ENCODE assay signal across 10 mouse cellular contexts in genomic region chr9:46191644-46192043, GRCm38 (mm10). TPM values are rescaled to one million over a fixed set of nuclear protein-coding genes. Genes with fewer than 3 reads are reported as not detected.
DNase-seq lines count a peak whose midpoint lies in the region; ATAC-seq and TF ChIP-seq lines count a peak whose summit lies in the region.
"Had no signal": no experiment of that assay in that cellular context is flagged by ENCODE, and none has a peak within 500 bp of the region (broad histone marks: within the 10 kb centered on the region; RNA-seq: fewer than 3 reads in every experiment).

No protein-coding gene starts in this region.

- no peaks in the 10 kb centered on the region for H3K27me3 ChIP-seq in kidney, postnatal 0 days (ENCODE audit: insufficient read depth, low read length)
- no peaks in the 10 kb centered on the region for H3K27me3 ChIP-seq in embryonic facial prominence, embryonic 14.5 days (replicated peaks; ENCODE audit: control insufficient read depth, insufficient read depth, low read length)
- H3K27me3 ChIP-seq: heart, embryonic 15.5 days; limb, embryonic 13.5 days had no signal

- H3K4me3 ChIP-seq in kidney, postnatal 0 days (replicated peaks; ENCODE audit: low read depth, low read length): no peak overlapping the region
- H3K4me3 ChIP-seq in embryonic facial prominence, embryonic 14.5 days (ENCODE audit: low read depth, low read length): no peak overlapping the region
- H3K4me3 ChIP-seq: heart, embryonic 15.5 days; limb, embryonic 13.5 days had no signal

- H3K27ac ChIP-seq in kidney, postnatal 0 days: no peak overlapping the region
- peak overlapping the region; percentile 50; the same call in 1 of the 2 replicates for H3K27ac ChIP-seq in embryonic facial prominence, embryonic 14.5 days (replicated peaks; ENCODE audit: low read depth, low read length)
- H3K27ac ChIP-seq: limb, embryonic 13.5 days had no signal

- DNase-seq in kidney, postnatal 0 days (ENCODE audit: low spot score): peak; percentile 94
- no peak for DNase-seq in kidney, adult 18-20 months
- peak; percentile 17 to 21 for DNase-seq in B cell, adult 2 months
- peak; percentile 29 to 50 for DNase-seq in CD8-positive naive resting alpha-beta T cell, adult 2 months (ENCODE audit: low read depth in 2 of 2, low spot score in 2 of 2)
- DNase-seq in embryonic facial prominence, embryonic 14.5 days (ENCODE audit: low spot score): peak; percentile 90
- no peak for DNase-seq in right cerebral cortex, postnatal 10 days (ENCODE audit: low spot score in 2 of 2)
- no peak for DNase-seq in ovary, adult 18-20 months (ENCODE audit: low spot score)
- DNase-seq: right cerebral cortex, adult 18-20 months had no signal

- H3K36me3 ChIP-seq in kidney, postnatal 0 days (ENCODE audit: insufficient read depth, low read length): peaks cover 23% of the 10 kb centered on the region
- H3K36me3 ChIP-seq in embryonic facial prominence, embryonic 14.5 days (ENCODE audit: control insufficient read depth, insufficient read depth, low read length): peaks cover 19% of the 10 kb centered on the region

- no peaks in the 10 kb centered on the region for H3K9me3 ChIP-seq in kidney, postnatal 0 days (replicated peaks; ENCODE audit: low read length)
- no peaks in the 10 kb centered on the region for H3K9me3 ChIP-seq in embryonic facial prominence, embryonic 14.5 days (ENCODE audit: control insufficient read depth, low read length)
- H3K9me3 ChIP-seq: heart, embryonic 15.5 days; limb, embryonic 13.5 days had no signal

- TF ChIP-seq CTCF in kidney, postnatal 0 days (IDR thresholded peaks at IDR 0.05; ENCODE audit: low read depth): peak; percentile 90

- WGBS in kidney, postnatal 0 days: 19% methylated on average over 1 of the region's 1 CpGs
- 13% methylated on average over 1 of the region's 1 CpGs for WGBS in embryonic facial prominence, embryonic 14.5 days

- no peaks in the 10 kb centered on the region; the same call in 1 of the 2 replicates for H3K4me1 ChIP-seq in kidney, postnatal 0 days (replicated peaks; ENCODE audit: insufficient read depth, low read length)
- no peaks in the 10 kb centered on the region; the same call in 1 of the 2 replicates for H3K4me1 ChIP-seq in embryonic facial prominence, embryonic 14.5 days (ENCODE audit: control insufficient read depth, insufficient read depth, low read length)

- no peak for ATAC-seq in kidney, postnatal 0 days (replicated peaks; ENCODE audit: low FRiP score, low read depth)
- no peak for ATAC-seq in embryonic facial prominence, embryonic 14.5 days (ENCODE audit: low read depth)

- no peak overlapping the region for H3K4me2 ChIP-seq in kidney, postnatal 0 days (ENCODE audit: low read length)
- no peak overlapping the region for H3K4me2 ChIP-seq in embryonic facial prominence, embryonic 14.5 days (ENCODE audit: low read depth, low read length)
- H3K4me2 ChIP-seq: heart, embryonic 15.5 days; limb, embryonic 13.5 days had no signal

- no peak overlapping the region for H3K9ac ChIP-seq in kidney, postnatal 0 days (ENCODE audit: low read depth, low read length)
- no peak overlapping the region for H3K9ac ChIP-seq in embryonic facial prominence, embryonic 14.5 days (ENCODE audit: low read depth, low read length)
- H3K9ac ChIP-seq: heart, embryonic 15.5 days; limb, embryonic 13.5 days had no signal

RNA-seq across cellular contexts. Expression of gene Apoa1, which starts 36.7 kb away (rescaled TPM):
- 5.5 and 6.7 TPM in 2 replicates for polyA plus RNA-seq in kidney, postnatal 0 days (2015; fragmentation: Nextera tagmentation; extraction: Ambion mirVana)
- polyA plus RNA-seq in embryonic facial prominence, embryonic 14.5 days (2014; fragmentation: Nextera tagmentation; extraction: Ambion mirVana): 0.71 and 1.0 TPM in 2 replicates

RNA-seq across cellular contexts. Expression of gene Apoc3, which starts 43.8 kb away (rescaled TPM):
- 0.87 and 2.3 TPM in 2 replicates for polyA plus RNA-seq in kidney, postnatal 0 days (2015; fragmentation: Nextera tagmentation; extraction: Ambion mirVana)
- not detected in 2 replicates for polyA plus RNA-seq in embryonic facial prominence, embryonic 14.5 days (2014; fragmentation: Nextera tagmentation; extraction: Ambion mirVana)
- polyA plus RNA-seq: heart, embryonic 15.5 days; limb, embryonic 13.5 days had no signal

RNA-seq across cellular contexts. Expression of gene Apoa4, which starts 48.9 kb away (rescaled TPM):
- 0.99 and 1.9 TPM in 2 replicates for polyA plus RNA-seq in kidney, postnatal 0 days (2015; fragmentation: Nextera tagmentation; extraction: Ambion mirVana)
- 0.13 TPM in 1 of 2 replicates, not detected in the other for polyA plus RNA-seq in embryonic facial prominence, embryonic 14.5 days (2014; fragmentation: Nextera tagmentation; extraction: Ambion mirVana)

Comparison
In these comparisons a context has a peak if more than half of its experiments do, and no peak if none do; other contexts are left out.
1. DNase-seq: peak in kidney, postnatal 0 days (single experiment), B cell, adult 2 months (2 of 2), CD8-positive naive resting alpha-beta T cell, adult 2 months (2 of 2) and embryonic facial prominence, embryonic 14.5 days (single experiment); none in kidney, adult 18-20 months (single experiment), right cerebral cortex, postnatal 10 days (0 of 2) and ovary, adult 18-20 months (single experiment).